Mouse (Mus musculus): Measurements from ENCODE around the gene Olfr76. TPM values are rescaled to one million over a fixed set of nuclear protein-coding genes. Genes with fewer than 3 reads are reported as not detected.
"Not testable (repeated sequence)": the region's sequence is repeated elsewhere in the genome, so short reads cannot be mapped to it uniquely, and the experiment has no call there.

Olfr76 gene
- polyA plus RNA-seq (2015; fragmentation: Nextera tagmentation; extraction: Ambion mirVana) = not detected in 2 replicates

- H3K4me2 ChIP-seq = no peak within 1 kb of the TSS
- H3K4me3 ChIP-seq = no peak within 1 kb of the TSS
- H3K27me3 ChIP-seq = no peaks in the 10 kb centered on the region
- H3K9me3 ChIP-seq = no peaks in the 10 kb centered on the region
- H3K36me3 ChIP-seq = no peaks in the 10 kb centered on the region
- 83% methylated on average over 3 of the region's 3 CpGs for WGBS
- no peaks in the 10 kb centered on the region for H3K4me1 ChIP-seq (replicated peaks)
- H3K27ac ChIP-seq = no peak within 1 kb of the TSS
- ATAC-seq (ENCODE audit: low FRiP score) = no peak
- no peak within 1 kb of the TSS for H3K9ac ChIP-seq
Observed at GRCm38 (mm10) chr19:12123103-12123502, at the start of gene Olfr76. TSS of gene Olfr76 (minus strand) at chr19:12123203.

GRCm38 (mm10) chr19:12170062-12170599 is 47.1 kb upstream of the Olfr76 start, which contains the start of gene Olfr1555-ps1:
TSS of gene Olfr1555-ps1 (minus strand) at chr19:12170112.
- not testable (repeated sequence) for H3K9me3 ChIP-seq; H3K4me3 ChIP-seq; H3K27me3 ChIP-seq; H3K9ac ChIP-seq; ATAC-seq (ENCODE audit: low FRiP score); H3K4me1 ChIP-seq (replicated peaks); H3K36me3 ChIP-seq; H3K27ac ChIP-seq; H3K4me2 ChIP-seq
- WGBS = 65% methylated on average over 1 of the region's 1 CpGs

- Histone ChIP-seq H3K9me3 (no peaks in the 10 kb centered on the region), H3K9ac (no peak overlapping the region), H3K36me3 (no peaks in the 10 kb centered on the region), H3K4me3 (no peak overlapping the region), H3K27ac (no peak overlapping the region), H3K27me3 (no peaks in the 10 kb centered on the region), H3K4me1 (replicated peaks) (no peaks in the 10 kb centered on the region), H3K4me2 (no peak overlapping the region)
- WGBS = 95% methylated on average over 3 of the region's 3 CpGs
- ATAC-seq (ENCODE audit: low FRiP score) = no peak
Observed at GRCm38 (mm10) chr19:12145452-12145851, 22.4 kb upstream of the Olfr76 start.

GRCm38 (mm10) chr19:12143356-12143755 is 20.4 kb upstream of the Olfr76 start:
- WGBS = 51% methylated on average over 1 of the region's 1 CpGs
- no peak overlapping the region for H3K27ac ChIP-seq
- ATAC-seq (ENCODE audit: low FRiP score) = no peak

GRCm38 (mm10) chr19:12134289-12134688 is 11.3 kb upstream of the Olfr76 start:
- H3K9ac ChIP-seq = no peak overlapping the region
- H3K4me1 ChIP-seq (replicated peaks) = no peaks in the 10 kb centered on the region
- no peak overlapping the region for H3K27ac ChIP-seq
- no peak overlapping the region for H3K4me2 ChIP-seq
- H3K36me3 ChIP-seq = no peaks in the 10 kb centered on the region
- ATAC-seq (ENCODE audit: low FRiP score) = no peak
- H3K4me3 ChIP-seq = no peak overlapping the region
- no peaks in the 10 kb centered on the region for H3K27me3 ChIP-seq
- WGBS = 39% methylated on average over 2 of the region's 2 CpGs
- H3K9me3 ChIP-seq = no peaks in the 10 kb centered on the region

More at GRCm38 (mm10) chr19:12143356-12143755, 20.4 kb upstream of the Olfr76 start:
- no peak overlapping the region for H3K9ac ChIP-seq
- no peaks in the 10 kb centered on the region for H3K36me3 ChIP-seq
- H3K4me2 ChIP-seq = no peak overlapping the region
- no peak overlapping the region for H3K4me3 ChIP-seq
- H3K4me1 ChIP-seq (replicated peaks) = no peaks in the 10 kb centered on the region
- H3K9me3 ChIP-seq = no peaks in the 10 kb centered on the region
- no peaks in the 10 kb centered on the region for H3K27me3 ChIP-seq

- no peak for ATAC-seq (ENCODE audit: low FRiP score)
- H3K4me2 ChIP-seq = no peak overlapping the region
- 95% methylated on average over 3 of the region's 3 CpGs for WGBS
Observed at GRCm38 (mm10) chr19:12116464-12116863, 6.5 kb downstream of the Olfr76 start.

GRCm38 (mm10) chr19:12115797-12116196 is 7.2 kb downstream of the Olfr76 start, which contains the start of gene Olfr1428:
TSS of gene Olfr1428 (minus strand) at chr19:12115897.
- Histone ChIP-seq H3K4me1 (replicated peaks) (no peaks in the 10 kb centered on the region), H3K9me3 (no peaks in the 10 kb centered on the region), H3K9ac (no peak within 1 kb of the TSS), H3K36me3 (no peaks in the 10 kb centered on the region), H3K4me2 (no peak within 1 kb of the TSS), H3K27ac (no peak within 1 kb of the TSS), H3K27me3 (no peaks in the 10 kb centered on the region), H3K4me3 (no peak within 1 kb of the TSS)
- 85% methylated on average over 1 of the region's 1 CpGs for WGBS
- no peak for ATAC-seq (ENCODE audit: low FRiP score)

More at GRCm38 (mm10) chr19:12116464-12116863, 6.5 kb downstream of the Olfr76 start:
- no peaks in the 10 kb centered on the region for H3K9me3 ChIP-seq
- no peaks in the 10 kb centered on the region for H3K27me3 ChIP-seq
- no peak overlapping the region for H3K27ac ChIP-seq
- H3K9ac ChIP-seq = no peak overlapping the region
- H3K4me3 ChIP-seq = no peak overlapping the region
- H3K36me3 ChIP-seq = no peaks in the 10 kb centered on the region
- no peaks in the 10 kb centered on the region for H3K4me1 ChIP-seq (replicated peaks)

GRCm38 (mm10) chr19:12113807-12114206 is 9.2 kb downstream of the Olfr76 start:
- no peak for ATAC-seq (ENCODE audit: low FRiP score)
- 67% methylated on average over 1 of the region's 1 CpGs for WGBS
- Histone ChIP-seq H3K4me2 (no peak overlapping the region), H3K4me1 (replicated peaks) (no peaks in the 10 kb centered on the region), H3K9me3 (no peaks in the 10 kb centered on the region), H3K27me3 (no peaks in the 10 kb centered on the region), H3K4me3 (no peak overlapping the region), H3K27ac (no peak overlapping the region), H3K36me3 (no peaks in the 10 kb centered on the region), H3K9ac (no peak overlapping the region)

- H3K4me1 ChIP-seq (replicated peaks) = no peaks in the 10 kb centered on the region
- no peak overlapping the region for H3K27ac ChIP-seq
- no peaks in the 10 kb centered on the region for H3K36me3 ChIP-seq
- no peak for ATAC-seq (ENCODE audit: low FRiP score)
- no peak overlapping the region for H3K9ac ChIP-seq
- no peaks in the 10 kb centered on the region for H3K27me3 ChIP-seq
- no peak overlapping the region for H3K4me3 ChIP-seq
- H3K4me2 ChIP-seq = no peak overlapping the region
- no peaks in the 10 kb centered on the region for H3K9me3 ChIP-seq
- 65% methylated on average over 1 of the region's 1 CpGs for WGBS
Observed at GRCm38 (mm10) chr19:12104541-12104940, 18.5 kb downstream of the Olfr76 start.

GRCm38 (mm10) chr19:12103234-12103633 is 19.8 kb downstream of the Olfr76 start, which contains the start of gene Olfr1427:
TSS of gene Olfr1427 (minus strand) at chr19:12103334.
- Histone ChIP-seq H3K27me3 (no peaks in the 10 kb centered on the region), H3K4me1 (replicated peaks) (no peaks in the 10 kb centered on the region), H3K9ac (no peak within 1 kb of the TSS), H3K36me3 (no peaks in the 10 kb centered on the region), H3K27ac (no peak within 1 kb of the TSS), H3K9me3 (no peaks in the 10 kb centered on the region), H3K4me3 (no peak within 1 kb of the TSS), H3K4me2 (no peak within 1 kb of the TSS)
- no peak for ATAC-seq (ENCODE audit: low FRiP score)
- 91% methylated on average over 2 of the region's 2 CpGs for WGBS

GRCm38 (mm10) chr19:12091913-12092312 is 31.1 kb downstream of the Olfr76 start, which contains the start of gene Olfr1426:
TSS of gene Olfr1426 (minus strand) at chr19:12092013.
- H3K4me1 ChIP-seq (replicated peaks) = no peaks in the 10 kb centered on the region

GRCm38 (mm10) chr19:12077631-12078030 is 45.4 kb downstream of the Olfr76 start, which contains the start of gene Olfr1425:
TSS of gene Olfr1425 (minus strand) at chr19:12077731.
- not testable (repeated sequence) for H3K27me3 ChIP-seq; H3K4me2 ChIP-seq; H3K4me3 ChIP-seq; H3K4me1 ChIP-seq (replicated peaks); H3K36me3 ChIP-seq; H3K9ac ChIP-seq; ATAC-seq (ENCODE audit: low FRiP score); H3K27ac ChIP-seq; H3K9me3 ChIP-seq
- 88% methylated on average over 4 of the region's 4 CpGs for WGBS

More at GRCm38 (mm10) chr19:12091913-12092312, 31.1 kb downstream of the Olfr76 start, which contains the start of gene Olfr1426:
- Histone ChIP-seq H3K27ac (no peak within 1 kb of the TSS), H3K36me3 (no peaks in the 10 kb centered on the region), H3K4me3 (no peak within 1 kb of the TSS), H3K9me3 (no peaks in the 10 kb centered on the region), H3K9ac (no peak within 1 kb of the TSS), H3K4me2 (no peak within 1 kb of the TSS), H3K27me3 (no peaks in the 10 kb centered on the region)
- ATAC-seq (ENCODE audit: low FRiP score) = no peak
- 91% methylated on average over 1 of the region's 1 CpGs for WGBS

GRCm38 (mm10) chr19:12069546-12069945 is 53.5 kb downstream of the Olfr76 start:
- H3K4me3 ChIP-seq; H3K27me3 ChIP-seq; H3K9me3 ChIP-seq; H3K4me1 ChIP-seq (replicated peaks); H3K9ac ChIP-seq; H3K27ac ChIP-seq; H3K4me2 ChIP-seq; H3K36me3 ChIP-seq; ATAC-seq (ENCODE audit: low FRiP score): not testable (repeated sequence)
- 90% methylated on average over 1 of the region's 1 CpGs for WGBS
